Mouse (Mus musculus) brain, embryonic 18.5 days (tissue): ENCODE data around the gene Gm42674.

Experiments
- DNase-seq: peaks from one replicate; pipeline ENCODE4 v3.0.0-alpha.2; 2012; ENCODE audit warnings: low read depth, low spot score

Gm42674 gene

GRCm38 (mm10) chr3:90598212-90598611 lies 3.5 kb upstream of the Gm42674 start:
- no peak for DNase-seq

- DNase-seq, result no peak
These were observed 2.3 kb upstream of the Gm42674 start for GRCm38 (mm10) chr3:90599401-90599800.

- no peak for DNase-seq
These were observed 1.7 kb upstream of the Gm42674 start for GRCm38 (mm10) chr3:90600036-90600435.

GRCm38 (mm10) chr3:90600458-90601195 lies 1.1 kb upstream of the Gm42674 start:
- DNase-seq, result no peak

- DNase-seq, result no peak
These were observed 1.9 kb downstream of the Gm42674 start, which contains the start of gene S100a4 for GRCm38 (mm10) chr3:90603623-90604022. Gene S100a4, plus strand, starts transcription at chr3:90603771.

GRCm38 (mm10) chr3:90604416-90604815 lies 2.7 kb downstream of the Gm42674 start:
- no peak for DNase-seq

- DNase-seq, result no peak
These were observed 3.3 kb downstream of the Gm42674 start for GRCm38 (mm10) chr3:90605049-90605448.

- DNase-seq, result no peak
These were observed 4.0 kb downstream of the Gm42674 start for GRCm38 (mm10) chr3:90605736-90606135.

- no peak for DNase-seq
These were observed 4.5 kb downstream of the Gm42674 start for GRCm38 (mm10) chr3:90606185-90606584.

GRCm38 (mm10) chr3:90607361-90607760 lies 5.7 kb downstream of the Gm42674 start:
- DNase-seq, result no peak

GRCm38 (mm10) chr3:90608223-90608622 lies 6.5 kb downstream of the Gm42674 start, which contains the start of gene S100a5:
Gene S100a5, plus strand, starts transcription at chr3:90608523.
- no peak for DNase-seq

- DNase-seq, result no peak
These were observed 7.4 kb downstream of the Gm42674 start for GRCm38 (mm10) chr3:90609102-90609501.

- no peak for DNase-seq
These were observed 9.8 kb downstream of the Gm42674 start for GRCm38 (mm10) chr3:90611494-90611893.

GRCm38 (mm10) chr3:90612061-90612460 lies 10.4 kb downstream of the Gm42674 start:
- DNase-seq, result no peak

- DNase-seq, result no peak
These were observed 11.1 kb downstream of the Gm42674 start, which contains the start of gene S100a6 for GRCm38 (mm10) chr3:90612728-90613291. Gene S100a6, plus strand, starts transcription at chr3:90612882.

- DNase-seq, result no peak
These were observed 11.9 kb downstream of the Gm42674 start for GRCm38 (mm10) chr3:90613461-90614147.

GRCm38 (mm10) chr3:90614148-90614530 lies 12.4 kb downstream of the Gm42674 start:
- no peak for DNase-seq

- DNase-seq, result no peak
These were observed 13.0 kb downstream of the Gm42674 start for GRCm38 (mm10) chr3:90614611-90615251.

GRCm38 (mm10) chr3:90615415-90615814 lies 13.7 kb downstream of the Gm42674 start:
- DNase-seq, result no peak

- DNase-seq, result no peak
These were observed 14.2 kb downstream of the Gm42674 start for GRCm38 (mm10) chr3:90615911-90616310.

GRCm38 (mm10) chr3:90617586-90617985 lies 15.9 kb downstream of the Gm42674 start:
- no peak for DNase-seq

- DNase-seq, result no peak
These were observed 19.8 kb downstream of the Gm42674 start for GRCm38 (mm10) chr3:90621552-90621951.
